In genomic region chr2:38824791-38825768, GRCm38 (mm10) we compare ENCODE assay signal across 8 mouse cellular contexts.
DNase-seq lines count a peak whose midpoint lies in the region; ATAC-seq and TF ChIP-seq lines count a peak whose summit lies in the region.

No protein-coding gene starts in this region.

- WGBS in intestine, postnatal 0 days, result 12% methylated on average over 15 of the region's 15 CpGs
- WGBS in liver, adult 2 months, result 22% methylated on average over 15 of the region's 15 CpGs

- H3K9ac ChIP-seq in intestine, postnatal 0 days (ENCODE audit: low read depth, low read length), result no peak overlapping the region
- peak overlapping the region; percentile 6; the same call in 1 of the 2 replicates for H3K9ac ChIP-seq in liver, adult 2 months (ENCODE audit: low read depth, low read length)

- no peaks in the 10 kb centered on the region for H3K27me3 ChIP-seq in intestine, postnatal 0 days (replicated peaks; ENCODE audit: control insufficient read depth, insufficient read depth, low read length)
- no peaks in the 10 kb centered on the region for H3K27me3 ChIP-seq in liver, adult 2 months (ENCODE audit: control insufficient read depth, insufficient read depth, low read length)

- H3K79me2 ChIP-seq in liver, adult 2 months (ENCODE audit: control insufficient read depth, insufficient read depth, low read length), result no peaks in the 10 kb centered on the region; the same call in 1 of the 2 replicates

- peaks cover 4% of the 10 kb centered on the region; the same call in 1 of the 2 replicates for H3K4me1 ChIP-seq in intestine, postnatal 0 days (replicated peaks; ENCODE audit: control insufficient read depth, insufficient read depth, low read length)
- peaks cover 7% of the 10 kb centered on the region for H3K4me1 ChIP-seq in liver, adult 2 months (ENCODE audit: control insufficient read depth, insufficient read depth, low read length)

- no peaks in the 10 kb centered on the region for H3K9me3 ChIP-seq in intestine, postnatal 0 days (ENCODE audit: control insufficient read depth)

- ATAC-seq in intestine, postnatal 0 days, result no peak

- peak; percentile 14 for DNase-seq in gastrocnemius, adult 2 months
- no peak for DNase-seq in gastrocnemius, postnatal 14 days
- DNase-seq in cerebellum, postnatal 14 days, result peak; percentile 6 to 20
- peak; percentile 20 to 61 for DNase-seq in heart, adult 18-20 months
- DNase-seq in liver, adult 2 months (ENCODE audit: extremely low read depth, low read depth, low spot score), result peak; percentile 64
- peak; percentile 45 for DNase-seq in naive thymus-derived CD4-positive, alpha-beta T cell, adult 2 months (ENCODE audit: low read depth)
- peak; percentile 47 for DNase-seq in thymus, postnatal 0 days (ENCODE audit: low spot score)

- no peaks in the 10 kb centered on the region for H3K36me3 ChIP-seq in intestine, postnatal 0 days (ENCODE audit: control insufficient read depth, insufficient read depth)
- no peaks in the 10 kb centered on the region for H3K36me3 ChIP-seq in liver, adult 2 months (ENCODE audit: control insufficient read depth, insufficient read depth, low read length)

- TF ChIP-seq POLR2A in liver, adult 2 months (IDR thresholded peaks at IDR 0.05; ENCODE audit: extremely low read depth, insufficient read depth, low read length), result no peak

- peak overlapping the region; percentile 86 for H3K4me3 ChIP-seq in gastrocnemius, adult 2 months
- H3K4me3 ChIP-seq in intestine, postnatal 0 days (ENCODE audit: low read depth, low read length), result peak overlapping the region; percentile 38
- peak overlapping the region; percentile 14 for H3K4me3 ChIP-seq in liver, adult 2 months (ENCODE audit: insufficient read depth, low read depth, low read length)

- intact Hi-C loops in gastrocnemius, adult 2 months (cut with DNase I), result no loop called here
- intact Hi-C loops in gastrocnemius, postnatal 14 days (cut with DNase I; ENCODE audit: low total_unique reads), result no loop called here

- TF ChIP-seq CTCF in gastrocnemius, adult 2 months (IDR thresholded peaks at IDR 0.05), result no peak
- no peak for TF ChIP-seq CTCF in intestine, postnatal 0 days (IDR thresholded peaks at IDR 0.05; ENCODE audit: low read depth)
- no peak for TF ChIP-seq CTCF in liver, adult 2 months (IDR thresholded peaks at IDR 0.05; ENCODE audit: low read depth, low read length)

- H3K27ac ChIP-seq in gastrocnemius, adult 2 months, result peak overlapping the region; percentile 88
- H3K27ac ChIP-seq in intestine, postnatal 0 days (ENCODE audit: low read depth, low read length), result peak overlapping the region; percentile 55; the same call in 1 of the 2 replicates
- H3K27ac ChIP-seq in liver, adult 2 months (replicated peaks; ENCODE audit: insufficient read depth, low read depth, low read length), result no peak overlapping the region

- peak overlapping the region; percentile 68 for H3K4me2 ChIP-seq in intestine, postnatal 0 days (replicated peaks; ENCODE audit: low read depth)

Comparison
In these comparisons a context has a peak if more than half of its experiments do, and no peak if none do; other contexts are left out.
1. H3K4me3 ChIP-seq: peak in every context shown above with its lines; median percentile 86 in gastrocnemius, adult 2 months; 38 in intestine, postnatal 0 days; 14 in liver, adult 2 months.